Mouse (Mus musculus) MEL (cell line): ENCODE results near the gene Dhrs3.

ENCODE experiments used
- CTCF ChIP-seq, 3 experiments: IDR thresholded peaks in 2 of 3; conservative IDR thresholded peaks in 1 of 3; 2 replicates each; pipeline ENCODE4 v1.5.1; 2011 to 2012; ENCODE audit warnings: low read length in 3 of 3, low read depth in 2 of 3, mild to moderate bottlenecking in 2 of 3, improper control_type of control experiment in 1 of 3, inconsistent platforms in 1 of 3, mixed read lengths in 1 of 3, moderate library complexity in 1 of 3; ENCODE audit not compliant: control insufficient read depth in 1 of 3, insufficient read depth in 1 of 3, poor library complexity in 1 of 3, severe bottlenecking in 1 of 3
- EP300 ChIP-seq, 2 experiments: IDR thresholded peaks; 2 replicates each; pipeline ENCODE4 v1.6.1; 2011; ENCODE audit warnings: improper control_type of control experiment in 2 of 2, low read length in 2 of 2, low read depth in 1 of 2, mild to moderate bottlenecking in 1 of 2
- KAT2A ChIP-seq: conservative IDR thresholded peaks from 2 replicates; pipeline ENCODE4 v1.6.1; 2012; ENCODE audit warnings: low read depth, low read length, improper control_type of control experiment, inconsistent platforms
- MAZ ChIP-seq: IDR thresholded peaks from 2 replicates; pipeline ENCODE4 v1.6.1; 2012; ENCODE audit warnings: low read depth, mild to moderate bottlenecking, inconsistent platforms, low read length, improper control_type of control experiment
- POLR2A ChIP-seq, 2 experiments: IDR thresholded peaks; 2 replicates each; pipeline ENCODE4 v1.6.1; 2011 to 2012; ENCODE audit warnings: low read length in 2 of 2, mild to moderate bottlenecking in 2 of 2, control low read depth in 1 of 2, improper control_type of control experiment in 1 of 2, low read depth in 1 of 2, moderate library complexity in 1 of 2; ENCODE audit not compliant: control insufficient read depth in 1 of 2, insufficient read depth in 1 of 2, poor library complexity in 1 of 2
- POLR2AphosphoS2 ChIP-seq: IDR thresholded peaks from 2 replicates; pipeline ENCODE4 v1.6.1; 2011; ENCODE audit warnings: low read length, improper control_type of control experiment
- RCOR1 ChIP-seq: IDR thresholded peaks from 2 replicates; pipeline ENCODE4 v1.6.1; 2012; ENCODE audit warnings: low read depth, mild to moderate bottlenecking, inconsistent platforms, low read length, improper control_type of control experiment
- SIN3A ChIP-seq: IDR thresholded peaks from 2 replicates; pipeline ENCODE4 v1.6.1; 2012; ENCODE audit warnings: low read length, improper control_type of control experiment, inconsistent platforms
- TBP ChIP-seq: IDR thresholded peaks from 2 replicates; pipeline ENCODE4 v1.8.0; 2011; ENCODE audit warnings: low read depth, low read length, improper control_type of control experiment
- USF1 ChIP-seq: IDR thresholded peaks from 2 replicates; pipeline ENCODE4 v1.6.1; 2014; ENCODE audit warnings: low read depth, mild to moderate bottlenecking, inconsistent platforms, low read length, improper control_type of control experiment, moderate library complexity
- ZKSCAN1 ChIP-seq: IDR thresholded peaks from 2 replicates; pipeline ENCODE4 v1.6.1; 2012; ENCODE audit warnings: low read depth, mild to moderate bottlenecking, inconsistent platforms, low read length, improper control_type of control experiment, moderate library complexity
- ZNF384 ChIP-seq: IDR thresholded peaks from 2 replicates; pipeline ENCODE4 v1.6.1; 2012; ENCODE audit warnings: low read depth, mild to moderate bottlenecking, inconsistent platforms, low read length, improper control_type of control experiment

GRCm38 (mm10) chr4:144947738-144948390 lies 55.2 kb downstream of the Dhrs3 start:
- TF ChIP-seq CTCF (IDR thresholded peaks at IDR 0.05 in 2 of 3, conservative IDR thresholded peaks at IDR 0.05 in 1 of 3; ENCODE audit: control insufficient read depth in 1 of 3, insufficient read depth in 1 of 3, low read depth in 2 of 3, low read length in 3 of 3, poor library complexity in 1 of 3, severe bottlenecking in 1 of 3) (no peak), EP300 (IDR thresholded peaks at IDR 0.05; ENCODE audit: low read depth in 1 of 2, low read length in 2 of 2) (no peak), POLR2AphosphoS2 (no peak), POLR2A (IDR thresholded peaks at IDR 0.05; ENCODE audit: control insufficient read depth in 1 of 2, insufficient read depth in 1 of 2, low read depth in 1 of 2, low read length in 2 of 2, poor library complexity in 1 of 2) (no peak), USF1 (no peak), TBP (no peak), ZKSCAN1 (no peak), RCOR1 (no peak), SIN3A (no peak), ZNF384 (no peak), KAT2A (no peak), MAZ (no peak)
